Mouse (Mus musculus): ENCODE data around the gene Rasgrp4.

Rasgrp4 gene

GRCm38 (mm10) chr7:29148771-29149170 is 14.1 kb downstream of the Rasgrp4 start:
- no peak for DNase-seq

DNA sequence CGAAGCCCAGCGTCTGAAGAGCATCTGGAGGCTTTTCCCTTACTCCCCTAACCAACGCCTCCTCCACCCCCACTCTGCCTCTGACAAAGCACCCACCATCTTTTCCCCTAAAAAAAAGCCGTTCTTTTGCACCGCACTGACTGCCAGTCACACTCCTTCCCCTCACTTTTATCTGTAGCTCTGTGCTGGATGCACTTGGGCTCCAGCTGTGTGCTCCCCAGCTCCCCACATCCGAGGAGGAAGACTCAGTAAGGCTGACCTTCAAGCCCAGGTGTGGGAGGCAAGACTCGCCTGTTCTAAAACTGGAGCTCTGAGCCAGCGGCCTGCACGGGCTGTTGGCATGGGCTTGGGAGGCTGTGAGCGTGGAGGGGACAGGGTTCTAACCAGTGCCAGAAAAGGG is 16.8 kb downstream of the Rasgrp4 start:
- no peak for DNase-seq

- DNase-seq: no peak
Observed at GRCm38 (mm10) chr7:29154018-29154720, 19.5 kb downstream of the Rasgrp4 start.

DNA sequence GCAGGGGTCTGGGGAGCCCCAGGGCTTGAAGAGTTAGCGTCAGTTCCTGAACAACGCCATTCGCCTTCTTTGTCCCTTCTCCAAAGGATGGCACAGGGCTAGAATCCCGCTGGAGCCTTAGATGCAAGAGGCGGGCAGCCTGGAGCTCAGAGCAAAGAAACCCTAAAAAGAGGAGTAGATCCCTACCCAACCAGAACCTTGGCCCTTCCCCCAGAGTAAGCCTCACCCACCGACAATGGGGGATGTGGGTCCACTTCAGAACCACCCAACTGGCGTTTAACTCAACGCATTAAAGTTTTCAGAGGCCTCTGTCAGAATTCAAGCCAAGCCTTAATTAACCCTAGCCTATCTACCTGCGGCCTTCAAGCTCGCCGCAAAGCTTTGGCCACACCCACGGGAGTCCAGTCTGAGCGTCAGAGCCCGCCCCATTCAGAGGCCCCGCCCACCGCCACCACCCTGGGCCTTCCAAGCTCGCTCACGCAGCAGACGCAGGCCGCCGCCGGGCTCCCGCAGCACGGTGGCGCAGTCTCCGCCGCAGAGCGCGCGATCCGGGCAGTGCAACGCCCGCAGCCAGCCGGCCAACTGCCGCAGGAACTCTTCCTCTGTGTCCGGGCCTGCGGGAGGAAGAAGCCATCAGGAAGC is 20.7 kb downstream of the Rasgrp4 start:
- peak; percentile 74 to 79 for DNase-seq

DNA sequence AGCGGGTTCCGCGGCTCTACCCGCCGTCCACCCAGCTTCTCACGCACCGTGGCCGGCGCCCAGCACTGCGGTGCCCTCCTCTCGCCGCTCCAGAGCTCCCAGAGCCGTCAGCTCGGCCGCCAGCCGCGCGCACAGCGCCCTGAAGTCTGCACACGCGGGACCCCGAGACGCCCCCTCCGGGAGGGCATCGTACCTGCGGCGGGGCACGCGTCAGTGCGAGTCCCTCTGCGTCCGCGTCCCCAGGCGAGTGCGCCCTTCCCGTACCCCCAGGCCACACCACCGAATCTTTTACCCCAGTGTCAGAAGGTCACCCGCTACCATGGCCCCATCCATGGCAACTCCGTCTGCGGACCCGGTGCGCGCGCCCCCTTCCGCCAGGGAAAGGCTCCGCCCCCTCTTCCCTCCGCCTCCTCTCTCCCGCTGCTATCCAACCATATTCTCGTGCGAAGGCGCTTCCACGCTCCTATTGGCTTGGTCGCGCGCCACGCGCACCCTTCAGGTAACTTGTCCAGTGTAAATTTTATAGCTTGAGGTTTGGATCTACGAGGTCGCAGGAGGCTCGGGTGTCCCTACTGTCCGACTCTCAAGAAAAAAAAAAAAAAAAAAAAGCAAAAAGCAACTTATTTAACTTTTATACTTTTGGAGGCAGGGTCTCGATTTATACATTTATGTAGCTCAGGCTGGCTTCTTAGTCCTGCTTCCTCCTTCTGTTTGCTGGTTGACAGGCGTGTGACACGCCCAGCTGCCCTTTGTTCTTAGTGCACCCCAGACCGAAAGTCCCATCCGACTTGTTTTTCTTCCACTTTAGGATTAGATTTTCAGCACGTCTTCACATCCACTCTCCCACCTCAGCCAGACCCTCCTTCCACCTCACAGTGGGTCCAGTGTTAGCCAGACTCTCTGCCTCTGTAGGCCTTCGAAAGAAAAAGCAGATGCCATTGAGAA is 21.5 kb downstream of the Rasgrp4 start, which contains the start of gene Fam98c:
TSS of gene Fam98c (minus strand) at position 397 of the 945 bp plus-strand sequence.
- peak; percentile 75 to 81 for DNase-seq

DNA sequence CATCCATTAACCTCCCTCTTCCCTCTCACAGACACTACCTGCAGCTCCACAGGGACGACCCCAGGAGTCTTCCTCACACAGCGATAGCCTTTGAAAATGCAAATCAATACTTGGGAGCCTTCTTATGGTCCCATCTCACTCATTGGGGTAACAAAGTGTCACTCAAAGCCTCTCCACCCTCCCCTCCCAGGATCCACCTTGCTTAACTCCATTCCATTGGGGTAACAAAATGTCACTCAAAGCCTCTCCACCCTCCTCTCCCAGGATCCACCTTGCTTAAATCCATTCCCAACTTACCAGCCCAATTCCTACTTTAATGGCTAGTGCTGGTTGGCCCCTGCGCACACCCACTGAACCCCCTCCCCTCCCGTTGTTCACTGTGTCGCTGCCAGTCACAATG is 23.6 kb downstream of the Rasgrp4 start:
- DNase-seq: no peak

- DNase-seq: no peak
Observed at GRCm38 (mm10) chr7:29162294-29162693, 27.6 kb downstream of the Rasgrp4 start.

GRCm38 (mm10) chr7:29162750-29163525 is 28.3 kb downstream of the Rasgrp4 start:
- DNase-seq: no peak

DNA sequence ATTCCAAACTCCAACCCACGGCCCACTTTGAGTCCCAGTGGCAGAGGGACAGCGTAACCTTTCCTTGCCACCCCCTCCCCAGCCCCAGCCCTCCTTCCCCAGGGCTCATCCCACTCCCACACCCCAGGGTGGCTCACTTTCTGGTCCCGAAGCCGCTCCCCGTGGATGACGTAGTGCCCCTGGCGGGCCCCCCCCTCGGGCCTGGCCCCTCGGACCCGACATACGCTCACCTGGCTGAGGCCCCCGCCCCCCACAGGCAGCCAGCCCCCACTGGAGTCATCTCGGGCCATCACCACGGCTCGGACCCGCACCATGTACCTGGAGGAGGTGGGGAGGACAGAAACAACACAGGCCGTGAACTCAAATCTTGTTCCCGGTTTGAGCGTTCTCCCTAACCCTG is 33.0 kb downstream of the Rasgrp4 start:
- no peak for DNase-seq

GRCm38 (mm10) chr7:29168121-29168695 is 33.6 kb downstream of the Rasgrp4 start:
- no peak for DNase-seq

- no peak for DNase-seq
Observed at GRCm38 (mm10) chr7:29168791-29169230, 34.2 kb downstream of the Rasgrp4 start.

- DNase-seq: peak in 1 of 2 experiments; percentile 20
Observed at GRCm38 (mm10) chr7:29169231-29170065, 34.8 kb downstream of the Rasgrp4 start.

DNA sequence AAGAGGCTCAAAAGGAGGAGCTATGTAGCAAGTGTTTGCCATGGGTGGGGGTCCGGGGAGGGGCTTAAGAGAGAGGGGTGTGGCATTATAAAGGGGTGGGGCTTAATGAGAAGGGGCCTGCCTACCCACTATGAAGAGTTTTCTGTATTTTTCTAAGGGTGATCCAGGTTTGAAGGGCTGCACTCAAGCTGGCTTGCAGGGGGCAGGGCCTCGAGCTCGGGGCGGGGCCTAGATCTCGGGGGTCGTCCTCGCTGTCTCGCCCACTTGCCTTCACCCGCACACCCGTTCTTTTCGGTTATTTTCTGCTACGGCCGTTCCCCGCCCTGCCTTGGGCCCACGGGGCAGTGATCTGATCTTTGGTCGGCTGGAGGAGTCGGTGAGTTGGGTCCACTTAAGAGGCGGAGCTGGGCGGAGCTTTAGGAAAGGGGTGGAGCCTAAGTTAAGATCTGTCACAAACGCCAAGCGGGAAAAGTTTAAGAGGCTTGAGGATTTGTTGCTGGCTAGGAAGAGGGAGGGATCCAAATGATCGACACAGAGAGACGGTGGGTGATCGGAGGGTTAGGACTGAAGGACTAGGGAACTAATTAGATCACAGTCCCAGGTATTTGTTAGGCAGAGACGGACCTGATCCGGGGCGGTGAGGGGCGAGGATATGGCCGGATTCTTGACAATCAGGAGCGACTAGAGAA is 35.6 kb downstream of the Rasgrp4 start, which contains the start of the genes Ggn and Spred3:
TSS of gene Ggn (plus strand) at position 145 of the 689 bp plus-strand sequence.
TSS of gene Spred3 (minus strand) at position 346 of the 689 bp plus-strand sequence.
- DNase-seq: no peak

DNA sequence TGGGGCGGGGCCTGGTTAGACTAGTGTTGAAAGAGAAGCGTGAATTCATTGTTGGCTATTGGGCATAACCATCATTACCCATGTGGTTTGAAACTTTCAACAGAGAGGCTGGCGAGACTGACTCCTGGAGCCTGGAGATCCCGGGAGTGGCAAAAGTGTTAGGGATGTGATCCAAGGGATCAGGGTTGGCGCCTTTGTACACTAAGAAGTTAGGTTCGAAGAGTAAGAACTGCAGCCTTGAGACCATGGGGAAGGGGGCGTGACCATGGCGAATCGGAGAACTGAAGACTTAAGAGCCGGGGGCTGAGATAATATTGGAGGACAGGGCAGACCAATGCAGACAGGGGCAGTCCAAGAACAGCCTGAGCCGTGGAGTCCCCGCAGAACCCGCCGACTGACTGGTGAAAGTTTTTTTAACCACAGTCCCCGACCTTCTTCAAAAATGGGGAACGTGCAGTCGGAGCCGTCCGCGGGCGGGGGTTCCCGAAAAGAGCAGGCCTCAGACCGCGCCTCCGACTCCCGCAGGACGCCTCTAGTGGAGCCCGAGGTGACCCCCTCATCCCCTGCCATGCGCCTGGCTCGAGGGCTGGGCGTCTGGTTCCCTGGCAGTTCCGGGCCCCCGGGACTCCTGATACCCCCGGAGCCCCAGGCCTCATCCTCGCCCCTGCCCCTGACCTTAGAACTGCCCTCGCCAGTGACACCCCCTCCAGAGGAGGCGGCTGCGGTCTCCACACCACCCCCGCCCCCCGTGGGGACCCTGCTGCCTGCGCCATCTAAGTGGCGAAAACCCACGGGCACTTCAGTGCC is 36.3 kb downstream of the Rasgrp4 start:
- DNase-seq: no peak

DNA sequence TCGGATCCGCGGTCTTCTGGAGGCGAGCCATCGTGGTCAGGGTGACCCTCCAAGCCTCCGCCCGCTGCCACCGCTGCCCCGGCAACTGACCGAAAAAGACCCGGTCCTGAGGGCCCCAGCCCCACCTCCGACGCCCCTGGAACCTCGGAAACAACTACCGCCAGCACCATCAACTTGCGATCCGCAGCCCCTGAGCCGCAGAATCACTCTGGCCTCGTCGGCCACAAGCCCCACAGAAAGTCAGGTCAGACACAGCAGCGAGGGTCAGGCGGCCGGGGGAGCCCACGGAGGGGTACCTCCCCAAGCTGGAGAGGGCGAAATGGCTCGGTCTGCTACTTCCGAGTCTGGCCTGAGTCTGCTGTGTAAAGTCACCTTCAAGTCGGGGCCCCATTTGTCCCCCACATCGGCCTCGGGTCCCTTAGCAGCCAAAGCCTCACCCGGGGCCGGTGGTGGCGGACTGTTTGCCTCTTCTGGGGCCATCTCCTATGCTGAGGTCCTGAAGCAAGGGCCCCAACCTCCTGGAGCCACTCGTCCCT is 37.0 kb downstream of the Rasgrp4 start:
- no peak for DNase-seq

DNA sequence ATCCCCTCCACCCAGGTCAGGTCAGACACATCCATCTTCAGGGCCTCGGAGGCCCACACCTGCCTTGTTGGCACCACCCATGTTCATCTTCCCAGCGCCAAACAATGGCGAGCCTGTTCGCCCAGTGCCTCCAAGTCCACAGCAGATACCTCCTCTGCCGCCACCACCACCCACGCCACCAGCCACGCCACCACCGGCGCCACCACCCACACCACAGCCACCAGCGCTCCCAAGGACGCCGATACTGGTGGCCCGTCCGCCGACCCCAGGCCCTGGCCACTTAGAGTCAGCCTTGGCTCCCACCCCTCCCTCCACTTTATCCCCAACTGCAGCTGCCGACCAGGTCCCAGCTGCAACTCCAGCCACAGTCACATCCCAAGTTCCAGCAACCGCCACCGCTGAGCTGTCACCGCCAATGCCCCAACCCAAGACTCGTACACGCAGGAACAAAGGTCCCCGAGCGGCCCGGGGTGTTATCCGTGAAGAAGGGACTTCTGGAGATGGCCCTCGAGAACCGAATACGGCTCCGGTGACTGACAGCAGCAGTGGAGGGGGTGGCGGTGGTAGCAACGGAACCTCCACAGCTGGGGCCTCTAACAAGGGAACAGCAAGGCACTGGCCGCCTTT is 37.9 kb downstream of the Rasgrp4 start:
- DNase-seq: no peak

DNA sequence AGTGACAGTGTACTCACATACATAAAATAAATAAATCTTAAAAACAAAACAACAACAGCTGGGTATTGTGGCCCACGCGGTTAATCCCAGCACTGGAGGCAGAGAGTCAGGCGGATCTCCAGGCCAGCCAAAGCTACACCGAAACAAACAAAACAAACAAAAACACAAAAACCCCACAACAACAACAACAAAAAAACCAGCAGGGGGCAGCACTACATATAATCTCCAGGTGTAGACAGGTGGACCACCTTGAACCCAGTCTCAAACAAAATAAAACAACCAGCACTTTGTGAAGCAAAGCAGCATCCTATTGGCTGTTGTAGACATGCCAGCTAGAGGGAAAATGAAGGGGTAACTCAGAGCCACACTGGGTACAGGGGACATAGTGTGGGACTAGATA is 43.5 kb downstream of the Rasgrp4 start:
- no peak for DNase-seq

DNA sequence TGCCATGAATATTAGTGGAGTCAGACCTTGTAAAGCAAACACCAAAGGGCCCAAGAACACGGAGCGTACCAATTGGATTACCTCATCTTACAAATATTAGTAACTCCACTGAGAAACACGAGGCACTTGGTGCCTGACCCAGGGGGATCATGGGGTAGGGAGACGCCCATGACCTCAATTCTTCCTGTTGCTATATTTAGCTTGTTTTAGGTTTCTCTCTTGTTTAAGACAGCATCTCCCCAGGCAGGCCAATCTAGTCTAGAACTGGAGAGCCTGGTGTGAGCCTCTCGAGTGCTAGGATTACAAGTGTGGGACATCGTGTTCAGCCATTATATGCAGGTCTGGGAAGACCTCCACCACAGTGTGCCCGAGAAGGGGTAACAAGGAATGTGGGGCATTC is 44.7 kb downstream of the Rasgrp4 start:
- DNase-seq: no peak
